Mouse (Mus musculus) stomach, embryonic 15.5 days (tissue): Measurements from ENCODE around the gene Qser1. TPM values are rescaled to one million over a fixed set of nuclear protein-coding genes. Genes with fewer than 3 reads are reported as not detected.
A peak's percentile ranks its signal among the peaks of the same experiment; 100 is the strongest.

Source experiments
- ATAC-seq: fragments of 200-750 bp; cut with Nextera tagmentation; 2 replicates; pipeline ENCODE4 v1.8.0; 2017; ENCODE audit warnings: low read depth, moderate number of reproducible peaks, moderate TSS enrichment; ENCODE audit not compliant: insufficient read depth, low FRiP score
- H3K27ac ChIP-seq: fragments of 300-500 bp; sonication (generic); 2 replicates; pipeline ENCODE4 v1.5.1; 2015; ENCODE audit warnings: mild to moderate bottlenecking, inconsistent platforms
- H3K27me3 ChIP-seq: fragments of 300-500 bp; sonication (generic); replicated peaks from 2 replicates; pipeline ENCODE4 v1.6.1; 2015; ENCODE audit warnings: inconsistent platforms
- H3K36me3 ChIP-seq: fragments of 300-500 bp; sonication (generic); 2 replicates; pipeline ENCODE4 v1.6.1; 2015; ENCODE audit warnings: inconsistent platforms
- H3K4me1 ChIP-seq: fragments of 300-500 bp; sonication (generic); 2 replicates; pipeline ENCODE4 v1.6.1; 2015; ENCODE audit warnings: inconsistent platforms
- H3K4me2 ChIP-seq: fragments of 300-500 bp; sonication (generic); 2 replicates; pipeline ENCODE4 v1.6.1; 2015; ENCODE audit warnings: mild to moderate bottlenecking, inconsistent platforms
- H3K4me3 ChIP-seq: fragments of 300-500 bp; sonication (generic); replicated peaks from 2 replicates; pipeline ENCODE4 v1.5.1; 2015; ENCODE audit warnings: inconsistent platforms
- H3K9ac ChIP-seq: fragments of 300-500 bp; sonication (generic); 2 replicates; pipeline ENCODE4 v1.6.1; 2015; ENCODE audit warnings: inconsistent platforms
- H3K9me3 ChIP-seq: fragments of 300-500 bp; sonication (generic); 2 replicates; pipeline ENCODE4 v1.6.1; 2016; ENCODE audit warnings: inconsistent platforms
- WGBS: fragments of 180-500 bp; shearing (Covaris S2); methylation state at CpG from one replicate; pipeline ENCODE4 v1.1.7; 2015; 5-methylcytosine and 5-hydroxymethylcytosine counted together
- polyA plus RNA-seq: library from polyadenylated mRNA; unstranded; fragments of >200 nt; fragmentation: Nextera tagmentation; extraction: Ambion mirVana; gene quantifications from 2 replicates; pipeline ENCODE4 v1.2.1, GENCODE M21; 2015

Gene Qser1
- polyA plus RNA-seq, 1 experiment from 2014 or later: 7.9 TPM

DNA sequence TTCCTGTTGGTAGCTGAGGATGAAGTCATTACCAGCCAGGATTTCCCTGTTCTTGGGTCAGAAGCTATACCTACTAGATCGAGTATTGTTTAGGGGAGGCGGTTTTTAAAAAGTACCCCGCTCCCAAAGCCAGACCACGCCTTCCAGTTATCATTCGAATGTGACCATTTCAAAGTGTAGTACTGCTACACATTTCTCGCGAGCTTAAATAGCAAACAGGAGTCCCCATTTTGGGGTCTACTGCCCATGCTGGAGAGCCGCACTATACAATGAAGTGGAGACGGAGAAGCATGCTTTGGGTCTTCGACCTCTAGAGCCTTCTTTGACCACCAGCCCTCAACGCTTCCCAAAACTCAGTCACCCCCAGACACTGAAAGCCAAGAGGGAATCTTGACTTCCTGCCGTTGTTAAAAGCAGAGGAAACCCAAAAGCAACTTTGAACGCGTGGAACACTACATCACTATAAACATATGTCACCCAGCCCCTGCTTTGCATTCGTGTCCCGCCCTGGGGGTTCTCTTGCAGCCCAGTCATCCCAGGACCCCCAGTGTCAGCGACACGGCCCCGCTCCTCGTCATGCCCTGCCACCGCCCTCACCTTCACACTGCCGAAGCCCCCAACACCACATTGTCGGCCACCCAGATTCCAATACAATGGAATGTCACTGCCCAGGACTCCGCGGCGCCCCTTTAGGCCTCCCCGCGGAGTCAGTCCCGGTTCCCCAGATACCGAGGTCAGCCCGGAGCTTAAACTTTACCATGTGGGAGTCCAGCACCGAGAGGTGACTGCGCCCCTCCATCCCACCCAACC, 794 bp downstream of the Qser1 start:
- peak; percentile 37 for ATAC-seq
- Histone ChIP-seq H3K4me1 (no peaks in the 10 kb centered on the region), H3K27me3 (no peaks in the 10 kb centered on the region), H3K4me3 (peak overlapping the region; percentile 94), H3K27ac (peak overlapping the region; percentile 98), H3K9me3 (no peaks in the 10 kb centered on the region), H3K4me2 (peak overlapping the region; percentile 75), H3K9ac (peak overlapping the region; percentile 94; the same call in 1 of the 2 replicates), H3K36me3 (no peaks in the 10 kb centered on the region)
- under 1% methylated on average over 33 of the region's 33 CpGs for whole genome bisulfite sequencing

DNA sequence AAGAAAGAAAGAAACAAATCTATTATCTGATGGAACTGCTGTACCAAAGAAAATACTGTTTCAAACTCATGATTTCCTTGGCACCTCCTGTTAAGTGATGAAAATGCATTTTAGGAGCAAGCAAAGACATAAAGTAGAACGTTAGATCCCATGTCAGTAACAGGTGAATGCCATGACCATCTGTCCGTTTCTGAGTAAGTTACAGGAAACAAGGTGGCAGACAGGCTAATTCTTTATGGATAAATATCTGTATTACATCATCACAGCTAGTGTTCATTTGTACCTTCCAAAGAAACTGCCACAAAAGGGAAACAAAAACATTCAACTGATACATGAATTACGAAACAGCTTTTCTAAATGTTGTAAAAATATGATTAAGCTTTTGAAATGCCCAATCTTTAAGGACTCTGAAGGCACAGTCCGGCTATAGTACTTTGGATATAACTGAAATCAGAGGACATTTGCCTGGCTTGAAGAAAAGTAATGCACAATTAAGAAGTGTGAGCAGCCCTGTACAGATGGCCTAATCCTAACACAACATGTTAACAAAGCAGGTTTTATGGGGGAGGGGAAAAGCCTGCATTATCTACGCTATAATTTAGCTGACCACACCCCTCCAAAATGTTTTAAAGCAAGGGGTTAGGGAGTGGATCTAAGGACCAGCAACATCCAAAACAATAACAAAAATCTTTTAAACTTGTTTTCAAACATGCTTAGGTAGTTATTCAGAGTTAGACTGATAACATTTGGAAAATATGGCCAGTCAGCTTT, 2.2 kb downstream of the Qser1 start:
- no peak overlapping the region for H3K4me3 ChIP-seq
- no peaks in the 10 kb centered on the region for H3K27me3 ChIP-seq
- 51% methylated on average over 5 of the region's 5 CpGs for WGBS
- H3K36me3 ChIP-seq: no peaks in the 10 kb centered on the region
- no peak overlapping the region for H3K9ac ChIP-seq
- H3K4me2 ChIP-seq: no peak overlapping the region
- H3K27ac ChIP-seq: no peak overlapping the region
- H3K9me3 ChIP-seq: no peaks in the 10 kb centered on the region
- no peak for ATAC-seq
- H3K4me1 ChIP-seq: no peaks in the 10 kb centered on the region

DNA sequence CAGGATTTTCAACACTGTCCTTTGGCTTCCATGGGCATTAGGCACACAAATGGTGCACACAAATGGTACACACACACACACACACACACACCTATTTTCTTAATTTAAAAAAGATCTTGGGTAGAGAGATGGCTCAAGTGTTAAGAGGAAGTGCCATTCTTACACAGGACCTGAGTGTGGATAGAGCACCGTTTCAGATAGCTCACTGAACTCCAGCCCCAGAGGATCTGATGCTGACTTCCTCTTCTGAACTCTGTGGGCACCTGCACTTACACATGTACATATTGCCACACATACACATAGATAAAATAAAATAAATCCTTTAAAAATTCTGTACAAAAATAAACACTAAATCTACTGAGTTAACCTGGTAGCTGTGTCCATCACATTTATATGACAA, 11.1 kb downstream of the Qser1 start:
- no peaks in the 10 kb centered on the region for H3K27me3 ChIP-seq
- H3K27ac ChIP-seq: no peak overlapping the region
- no peak for ATAC-seq
- H3K36me3 ChIP-seq: 0 out of 2 replicates have a peak, but pooled peaks cover 3% of the 10 kb centered on the region
- no peak overlapping the region for H3K9ac ChIP-seq
- WGBS: 74% methylated on average over 1 of the region's 1 CpGs
- no peak overlapping the region for H3K4me3 ChIP-seq
- no peak overlapping the region for H3K4me2 ChIP-seq
- H3K4me1 ChIP-seq: no peaks in the 10 kb centered on the region
- no peaks in the 10 kb centered on the region for H3K9me3 ChIP-seq

DNA sequence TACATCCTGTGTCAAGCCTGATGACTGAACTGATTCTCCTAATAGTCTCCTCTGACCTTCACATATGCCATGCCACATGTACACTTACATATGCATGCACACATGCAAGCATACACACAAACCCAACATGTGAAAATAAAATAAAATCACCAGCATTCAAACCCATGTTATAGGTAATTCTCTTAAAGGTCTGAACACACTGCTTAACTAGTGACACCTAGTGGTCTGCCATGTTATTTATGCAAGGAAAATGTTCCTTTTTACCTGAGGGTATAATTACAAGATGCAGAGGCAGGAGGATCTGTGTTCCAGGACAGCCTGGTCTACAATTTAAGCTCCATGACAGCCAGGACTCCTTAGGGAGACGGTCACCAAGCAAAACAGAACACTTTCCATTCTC, 41.8 kb downstream of the Qser1 start:
- H3K36me3 ChIP-seq: peaks cover 19% of the 10 kb centered on the region
- no peak overlapping the region for H3K4me3 ChIP-seq
- no peak overlapping the region for H3K27ac ChIP-seq
- H3K9me3 ChIP-seq: no peaks in the 10 kb centered on the region
- 83% methylated on average over 1 of the region's 1 CpGs for WGBS
- no peak for ATAC-seq
- H3K4me1 ChIP-seq: no peaks in the 10 kb centered on the region
- no peak overlapping the region for H3K9ac ChIP-seq
- H3K4me2 ChIP-seq: no peak overlapping the region
- H3K27me3 ChIP-seq: no peaks in the 10 kb centered on the region

DNA sequence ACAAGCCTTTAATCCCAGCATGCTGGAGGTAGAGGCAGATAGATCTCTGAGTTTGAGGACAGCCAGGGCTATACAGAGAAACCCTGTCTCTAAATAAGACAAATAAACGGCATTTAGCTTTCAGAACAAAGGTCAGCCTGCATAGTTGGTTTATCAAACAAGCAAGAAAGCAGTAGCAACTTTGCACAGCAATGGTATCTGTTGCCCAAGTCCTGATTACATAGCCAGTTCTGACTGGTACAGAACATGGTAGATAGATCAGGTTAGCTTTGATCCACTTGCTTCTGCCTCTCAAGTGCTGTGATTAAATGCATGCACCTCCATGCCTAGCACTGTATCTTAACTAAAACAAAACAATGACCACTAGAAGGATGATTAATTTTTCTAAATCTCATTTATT, 47.9 kb downstream of the Qser1 start:
- Histone ChIP-seq H3K36me3 (peaks cover 6% of the 10 kb centered on the region; the same call in 1 of the 2 replicates), H3K4me3 (no peak overlapping the region), H3K9me3 (no peaks in the 10 kb centered on the region), H3K4me1 (no peaks in the 10 kb centered on the region), H3K27ac (no peak overlapping the region), H3K9ac (no peak overlapping the region), H3K27me3 (no peaks in the 10 kb centered on the region), H3K4me2 (no peak overlapping the region)
- WGBS: 85% methylated on average over 1 of the region's 1 CpGs
- ATAC-seq: no peak

DNA sequence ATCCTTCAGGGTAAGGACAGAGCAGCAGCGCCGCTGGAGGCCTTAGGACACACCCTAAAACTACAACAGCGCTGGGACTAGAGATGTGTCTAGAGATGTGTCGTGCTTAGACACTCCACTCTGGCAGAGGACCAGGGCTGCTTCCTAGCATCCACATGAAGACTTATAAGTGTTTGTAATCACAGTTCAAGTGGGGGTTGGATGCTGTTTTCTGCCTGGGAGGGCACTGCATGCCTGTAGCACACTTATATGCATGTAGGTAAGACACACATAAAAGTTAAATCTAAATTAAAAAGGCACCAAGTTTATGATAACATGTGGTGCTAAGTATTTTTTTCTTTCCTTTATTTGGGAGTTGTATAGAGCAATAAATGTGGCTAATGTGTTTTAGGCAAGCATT, 52.5 kb downstream of the Qser1 start:
- Histone ChIP-seq H3K36me3 (peaks cover 6% of the 10 kb centered on the region; the same call in 1 of the 2 replicates), H3K9ac (no peak overlapping the region), H3K4me3 (no peak overlapping the region), H3K27me3 (no peaks in the 10 kb centered on the region), H3K27ac (no peak overlapping the region), H3K4me2 (no peak overlapping the region), H3K4me1 (no peaks in the 10 kb centered on the region), H3K9me3 (no peaks in the 10 kb centered on the region)
- WGBS: 94% methylated on average over 4 of the region's 4 CpGs
- no peak for ATAC-seq

DNA sequence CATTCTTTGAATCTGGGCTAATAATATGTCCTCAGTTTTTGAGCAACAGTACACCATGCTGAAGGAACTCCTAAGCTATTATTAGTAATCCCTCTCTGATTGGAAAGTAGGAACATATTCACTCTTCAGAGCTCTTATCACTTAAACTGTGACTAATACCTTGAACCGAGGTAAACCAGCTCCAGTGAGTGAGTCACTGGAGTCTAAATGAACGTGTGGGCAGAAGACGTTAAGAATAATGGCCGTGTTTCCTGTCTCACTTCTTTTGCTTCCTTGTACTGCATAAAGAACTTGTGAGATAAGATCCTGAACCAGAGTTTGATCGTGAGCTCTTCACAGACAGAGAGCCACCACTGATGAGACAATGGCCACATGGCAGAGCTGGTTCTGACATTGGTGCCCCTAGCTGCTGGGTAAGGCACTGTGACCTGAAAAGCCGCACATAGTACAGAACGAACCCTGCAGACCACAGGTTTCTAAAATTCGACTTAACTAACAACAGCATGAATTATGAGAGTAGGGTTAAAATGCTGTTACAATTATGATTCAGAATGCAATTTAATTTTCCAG, 53.3 kb downstream of the Qser1 start:
- no peaks in the 10 kb centered on the region for H3K4me1 ChIP-seq
- no peak overlapping the region for H3K4me2 ChIP-seq
- peaks cover 6% of the 10 kb centered on the region; the same call in 1 of the 2 replicates for H3K36me3 ChIP-seq
- H3K4me3 ChIP-seq: no peak overlapping the region
- H3K27me3 ChIP-seq: no peaks in the 10 kb centered on the region
- H3K9me3 ChIP-seq: no peaks in the 10 kb centered on the region
- H3K27ac ChIP-seq: peak overlapping the region; percentile 4; the same call in 1 of the 2 replicates
- 67% methylated on average over 8 of the region's 8 CpGs for WGBS
- no peak overlapping the region for H3K9ac ChIP-seq
- peak; percentile 68; the same call in 1 of the 2 replicates for ATAC-seq

DNA sequence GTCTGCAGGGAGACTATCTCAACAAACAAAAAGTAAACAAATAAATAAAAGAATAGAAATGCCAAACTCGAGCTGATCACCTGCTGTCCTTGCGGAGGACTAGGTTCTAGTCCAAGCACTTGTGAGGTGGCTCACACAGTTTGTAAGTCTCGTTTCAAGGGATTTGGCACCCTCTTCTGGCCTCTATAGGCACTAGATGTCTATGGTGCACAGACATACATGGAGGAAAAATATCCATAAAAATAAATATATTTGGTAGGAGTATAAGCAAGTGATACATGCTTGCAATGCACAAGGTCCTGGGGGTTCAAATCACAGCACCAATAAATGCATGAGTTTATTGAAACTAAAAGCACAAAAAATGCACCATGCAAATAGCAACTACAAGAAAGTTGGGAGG, 65.9 kb downstream of the Qser1 start:
- H3K9ac ChIP-seq: no peak overlapping the region
- no peak; the same call in 1 of the 2 replicates for ATAC-seq
- H3K27ac ChIP-seq: no peak overlapping the region
- 55% methylated on average over 3 of the region's 3 CpGs for WGBS
- no peaks in the 10 kb centered on the region for H3K9me3 ChIP-seq
- no peaks in the 10 kb centered on the region for H3K36me3 ChIP-seq
- H3K4me1 ChIP-seq: no peaks in the 10 kb centered on the region
- H3K4me3 ChIP-seq: no peak overlapping the region
- no peaks in the 10 kb centered on the region for H3K27me3 ChIP-seq
- H3K4me2 ChIP-seq: no peak overlapping the region

DNA sequence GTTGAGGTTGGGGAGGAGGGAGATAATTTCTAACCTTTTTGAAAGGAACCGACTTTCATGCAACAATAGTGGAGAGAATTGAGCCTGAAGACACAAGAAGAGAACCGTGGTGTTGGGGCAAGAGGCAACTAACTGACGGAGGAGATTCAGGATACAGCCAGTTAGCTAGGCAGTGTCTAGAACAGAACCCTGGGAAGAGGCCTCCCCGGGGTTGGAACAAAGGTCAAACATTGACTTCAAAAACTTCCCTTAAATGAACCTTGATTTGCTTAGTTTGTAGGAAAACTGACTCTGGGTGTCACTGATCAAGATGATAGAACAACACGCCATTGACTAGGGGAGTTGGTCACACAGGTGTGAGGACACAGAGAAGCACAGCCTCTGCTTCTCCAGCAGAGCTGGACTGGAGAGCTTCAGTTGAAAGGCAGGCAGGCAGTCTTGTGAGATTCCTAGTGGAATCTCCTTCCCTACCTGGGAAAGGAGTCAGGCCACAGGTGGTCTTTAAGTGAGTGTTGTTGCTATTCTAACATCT, 67.8 kb downstream of the Qser1 start:
- Histone ChIP-seq H3K4me1 (no peaks in the 10 kb centered on the region), H3K27me3 (no peaks in the 10 kb centered on the region), H3K9me3 (no peaks in the 10 kb centered on the region), H3K9ac (no peak overlapping the region), H3K4me2 (no peak overlapping the region), H3K4me3 (no peak overlapping the region), H3K36me3 (no peaks in the 10 kb centered on the region), H3K27ac (no peak overlapping the region)
- 72% methylated on average over 5 of the region's 5 CpGs for WGBS
- no peak for ATAC-seq

DNA sequence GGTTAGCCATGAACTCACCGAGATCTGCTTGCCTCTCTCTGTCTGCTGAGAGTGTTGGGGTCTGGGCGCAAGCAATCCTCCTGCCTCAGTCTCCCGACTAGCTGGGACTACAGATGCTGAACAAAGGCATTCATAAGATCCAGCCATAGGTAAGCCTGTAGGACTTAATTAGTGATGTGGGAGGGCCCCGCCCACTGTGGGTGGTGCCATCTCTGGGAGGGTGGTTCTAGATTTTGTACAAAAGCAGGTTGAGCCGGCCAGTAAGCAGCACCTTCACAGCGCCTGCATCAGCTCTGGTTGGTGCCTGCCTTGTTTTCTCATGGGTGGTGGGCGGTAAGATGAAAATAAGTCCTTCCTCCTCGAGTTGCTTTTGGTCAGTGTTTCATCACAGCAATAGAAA, 70.3 kb downstream of the Qser1 start:
- WGBS: 54% methylated on average over 8 of the region's 8 CpGs
- Histone ChIP-seq H3K27me3 (no peaks in the 10 kb centered on the region), H3K27ac (no peak overlapping the region), H3K36me3 (no peaks in the 10 kb centered on the region), H3K9me3 (no peaks in the 10 kb centered on the region), H3K4me1 (0 out of 2 replicates have a peak, but pooled peaks cover 8% of the 10 kb centered on the region), H3K4me2 (no peak overlapping the region), H3K4me3 (no peak overlapping the region), H3K9ac (no peak overlapping the region)
- ATAC-seq: no peak

DNA sequence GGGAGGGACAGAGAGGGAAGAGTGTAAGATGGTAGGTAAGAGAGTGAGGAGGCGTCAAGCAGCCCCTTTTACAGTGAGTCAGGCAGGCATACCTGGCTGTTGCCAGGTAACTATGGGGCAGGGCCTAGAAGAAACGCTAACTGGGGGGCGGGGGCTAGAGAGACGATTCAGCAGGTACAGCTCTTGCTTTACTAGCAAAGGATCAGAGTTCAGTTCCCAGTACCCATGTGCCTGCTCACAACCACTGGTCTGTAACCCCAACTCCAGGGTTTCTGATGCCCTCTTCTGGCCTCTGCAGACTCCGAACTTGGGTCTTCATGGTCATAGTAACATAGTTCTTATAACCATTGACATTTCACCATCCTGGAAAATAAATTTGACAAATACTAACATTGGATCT, 72.6 kb downstream of the Qser1 start:
- H3K27ac ChIP-seq: no peak overlapping the region

More for the DNA sequence above, 72.6 kb downstream of the Qser1 start:
- H3K27me3 ChIP-seq: no peaks in the 10 kb centered on the region
- no peak overlapping the region for H3K9ac ChIP-seq
- H3K9me3 ChIP-seq: no peaks in the 10 kb centered on the region
- no peak overlapping the region for H3K4me3 ChIP-seq
- no peaks in the 10 kb centered on the region for H3K36me3 ChIP-seq
- WGBS: 50% methylated on average over 5 of the region's 5 CpGs
- H3K4me2 ChIP-seq: no peak overlapping the region
- ATAC-seq: no peak
- H3K4me1 ChIP-seq: 0 out of 2 replicates have a peak, but pooled peaks cover 10% of the 10 kb centered on the region
